Mouse (Mus musculus): ENCODE data around the gene Cacna2d4. TPM values are rescaled to one million over a fixed set of nuclear protein-coding genes. Genes with fewer than 3 reads are reported as not detected.

Gene Cacna2d4
- polyA plus RNA-seq, 1 experiment from 2014 or later, result not detected

GRCm38 (mm10) chr6:119227001-119227400, 9.3 kb upstream of the Cacna2d4 start:
- 93% methylated on average over 8 of the region's 8 CpGs for WGBS
- no peak for DNase-seq (ENCODE audit: low spot score)
- Histone ChIP-seq H3K4me3 (no peak overlapping the region), H3K36me3 (peaks cover 3% of the 10 kb centered on the region; the same call in 1 of the 2 replicates), H3K9me3 (replicated peaks) (no peaks in the 10 kb centered on the region), H3K27me3 (ENCODE audit: low read depth, poor library complexity, severe bottlenecking) (no peaks in the 10 kb centered on the region), H3K4me1 (no peaks in the 10 kb centered on the region; the same call in 1 of the 2 replicates), H3K27ac (no peak overlapping the region)

- no peaks in the 10 kb centered on the region for H3K9me3 ChIP-seq (replicated peaks)
- H3K27ac ChIP-seq, result no peak overlapping the region
- WGBS, result 82% methylated on average over 11 of the region's 11 CpGs
- no peak overlapping the region for H3K4me3 ChIP-seq
- DNase-seq (ENCODE audit: low spot score), result no peak
- H3K36me3 ChIP-seq, result no peaks in the 10 kb centered on the region
- no peaks in the 10 kb centered on the region; the same call in 1 of the 2 replicates for H3K4me1 ChIP-seq
- no peaks in the 10 kb centered on the region for H3K27me3 ChIP-seq (ENCODE audit: low read depth, poor library complexity, severe bottlenecking)
Measured at GRCm38 (mm10) chr6:119228861-119229603, 7.3 kb upstream of the Cacna2d4 start.

GRCm38 (mm10) chr6:119233066-119233465, 3.3 kb upstream of the Cacna2d4 start:
- 46% methylated on average over 3 of the region's 3 CpGs for WGBS
- Histone ChIP-seq H3K9me3 (replicated peaks) (no peaks in the 10 kb centered on the region), H3K4me1 (peaks cover 7% of the 10 kb centered on the region; the same call in 1 of the 2 replicates)

GRCm38 (mm10) chr6:119235441-119235840, 885 bp upstream of the Cacna2d4 start:
- peaks cover 7% of the 10 kb centered on the region; the same call in 1 of the 2 replicates for H3K4me1 ChIP-seq
- WGBS, result 80% methylated on average over 5 of the region's 5 CpGs

More at GRCm38 (mm10) chr6:119233066-119233465, 3.3 kb upstream of the Cacna2d4 start:
- no peak overlapping the region for H3K27ac ChIP-seq
- H3K27me3 ChIP-seq (ENCODE audit: low read depth, poor library complexity, severe bottlenecking), result no peaks in the 10 kb centered on the region
- DNase-seq (ENCODE audit: low spot score), result peak; percentile 61
- H3K36me3 ChIP-seq, result no peaks in the 10 kb centered on the region
- H3K4me3 ChIP-seq, result no peak overlapping the region

GRCm38 (mm10) chr6:119237427-119237989, 1.2 kb downstream of the Cacna2d4 start:
- H3K4me1 ChIP-seq, result peaks cover 18% of the 10 kb centered on the region
- WGBS, result 80% methylated on average over 8 of the region's 8 CpGs
- H3K27me3 ChIP-seq (ENCODE audit: low read depth, poor library complexity, severe bottlenecking), result no peaks in the 10 kb centered on the region
- no peak overlapping the region for H3K27ac ChIP-seq
- peak; percentile 24 for DNase-seq (ENCODE audit: low spot score)
- no peaks in the 10 kb centered on the region for H3K36me3 ChIP-seq
- H3K4me3 ChIP-seq, result no peak overlapping the region
- no peaks in the 10 kb centered on the region for H3K9me3 ChIP-seq (replicated peaks)

More at GRCm38 (mm10) chr6:119235441-119235840, 885 bp upstream of the Cacna2d4 start:
- no peak for DNase-seq (ENCODE audit: low spot score)
- Histone ChIP-seq H3K27ac (no peak overlapping the region), H3K27me3 (ENCODE audit: low read depth, poor library complexity, severe bottlenecking) (no peaks in the 10 kb centered on the region), H3K9me3 (replicated peaks) (no peaks in the 10 kb centered on the region), H3K36me3 (no peaks in the 10 kb centered on the region), H3K4me3 (no peak overlapping the region)

- no peak for DNase-seq (ENCODE audit: low spot score)
- no peaks in the 10 kb centered on the region for H3K9me3 ChIP-seq (replicated peaks)
- WGBS, result 80% methylated on average over 5 of the region's 5 CpGs
- H3K4me1 ChIP-seq, result peaks cover 18% of the 10 kb centered on the region
- no peaks in the 10 kb centered on the region for H3K27me3 ChIP-seq (ENCODE audit: low read depth, poor library complexity, severe bottlenecking)
- no peak overlapping the region for H3K4me3 ChIP-seq
- H3K36me3 ChIP-seq, result no peaks in the 10 kb centered on the region
- H3K27ac ChIP-seq, result no peak overlapping the region
Measured at GRCm38 (mm10) chr6:119239341-119240005, 3.1 kb downstream of the Cacna2d4 start.

GRCm38 (mm10) chr6:119240256-119240655, 3.9 kb downstream of the Cacna2d4 start:
- H3K4me3 ChIP-seq, result no peak overlapping the region
- 83% methylated on average over 7 of the region's 7 CpGs for WGBS
- H3K4me1 ChIP-seq, result peaks cover 18% of the 10 kb centered on the region
- no peaks in the 10 kb centered on the region for H3K36me3 ChIP-seq
- H3K9me3 ChIP-seq (replicated peaks), result no peaks in the 10 kb centered on the region
- no peaks in the 10 kb centered on the region for H3K27me3 ChIP-seq (ENCODE audit: low read depth, poor library complexity, severe bottlenecking)
- DNase-seq (ENCODE audit: low spot score), result no peak
- no peak overlapping the region for H3K27ac ChIP-seq

- peaks cover 16% of the 10 kb centered on the region for H3K4me1 ChIP-seq
- no peaks in the 10 kb centered on the region for H3K36me3 ChIP-seq
- DNase-seq (ENCODE audit: low spot score), result no peak
- no peaks in the 10 kb centered on the region for H3K9me3 ChIP-seq (replicated peaks)
- H3K4me3 ChIP-seq, result no peak overlapping the region
- no peak overlapping the region for H3K27ac ChIP-seq
- 49% methylated on average over 21 of the region's 21 CpGs for WGBS
- no peaks in the 10 kb centered on the region for H3K27me3 ChIP-seq (ENCODE audit: low read depth, poor library complexity, severe bottlenecking)
Measured at GRCm38 (mm10) chr6:119240871-119241705, 4.8 kb downstream of the Cacna2d4 start.

GRCm38 (mm10) chr6:119246082-119246481, 9.8 kb downstream of the Cacna2d4 start:
- H3K4me1 ChIP-seq, result peaks cover 7% of the 10 kb centered on the region
- no peak for DNase-seq (ENCODE audit: low spot score)
- no peaks in the 10 kb centered on the region for H3K36me3 ChIP-seq
- WGBS, result 57% methylated on average over 2 of the region's 2 CpGs
- no peak overlapping the region for H3K27ac ChIP-seq
- H3K27me3 ChIP-seq (ENCODE audit: low read depth, poor library complexity, severe bottlenecking), result no peaks in the 10 kb centered on the region
- no peak overlapping the region for H3K4me3 ChIP-seq
- no peaks in the 10 kb centered on the region for H3K9me3 ChIP-seq (replicated peaks)

- Histone ChIP-seq H3K9me3 (replicated peaks) (no peaks in the 10 kb centered on the region), H3K27me3 (ENCODE audit: low read depth, poor library complexity, severe bottlenecking) (no peaks in the 10 kb centered on the region), H3K27ac (no peak overlapping the region), H3K36me3 (no peaks in the 10 kb centered on the region), H3K4me1 (no peaks in the 10 kb centered on the region), H3K4me3 (no peak overlapping the region)
- no peak for DNase-seq (ENCODE audit: low spot score)
- WGBS, result 90% methylated on average over 3 of the region's 3 CpGs
Measured at GRCm38 (mm10) chr6:119248578-119248977, 12.3 kb downstream of the Cacna2d4 start.

GRCm38 (mm10) chr6:119249726-119250125, 13.4 kb downstream of the Cacna2d4 start:
- 88% methylated on average over 10 of the region's 10 CpGs for WGBS
- H3K9me3 ChIP-seq (replicated peaks), result no peaks in the 10 kb centered on the region
- H3K4me1 ChIP-seq, result no peaks in the 10 kb centered on the region
- H3K4me3 ChIP-seq, result no peak overlapping the region
- H3K27me3 ChIP-seq (ENCODE audit: low read depth, poor library complexity, severe bottlenecking), result no peaks in the 10 kb centered on the region
- no peak overlapping the region for H3K27ac ChIP-seq
- DNase-seq (ENCODE audit: low spot score), result no peak
- H3K36me3 ChIP-seq, result no peaks in the 10 kb centered on the region

- H3K36me3 ChIP-seq, result no peaks in the 10 kb centered on the region
- H3K4me3 ChIP-seq, result no peak overlapping the region
- H3K27me3 ChIP-seq (ENCODE audit: low read depth, poor library complexity, severe bottlenecking), result no peaks in the 10 kb centered on the region
- 78% methylated on average over 4 of the region's 4 CpGs for WGBS
- no peak for DNase-seq (ENCODE audit: low spot score)
- H3K4me1 ChIP-seq, result no peaks in the 10 kb centered on the region
- H3K27ac ChIP-seq, result no peak overlapping the region
- H3K9me3 ChIP-seq (replicated peaks), result no peaks in the 10 kb centered on the region
Measured at GRCm38 (mm10) chr6:119251704-119252103, 15.4 kb downstream of the Cacna2d4 start.
